Mouse (Mus musculus): ENCODE measurements around the gene Rreb1. TPM values are rescaled to one million over a fixed set of nuclear protein-coding genes. Genes with fewer than 3 reads are reported as not detected.

Rreb1 gene
- polyA plus RNA-seq, 3 experiments from 2014 or later, result 0.91 to 6.8 (median 5.0) TPM

- no peak for ATAC-seq
These were observed 211.5 kb downstream of the Rreb1 start for GRCm38 (mm10) chr13:37989701-37990100.

- no peak for ATAC-seq
These were observed 214.6 kb downstream of the Rreb1 start for GRCm38 (mm10) chr13:37992638-37993371.

- peak; percentile 25 for ATAC-seq
These were observed 215.1 kb downstream of the Rreb1 start for GRCm38 (mm10) chr13:37993376-37993703.

- peak; percentile 96 for ATAC-seq
These were observed 215.7 kb downstream of the Rreb1 start, which contains the start of gene Ssr1 for GRCm38 (mm10) chr13:37993704-37994404. TSS of gene Ssr1 (minus strand) at chr13:37994217.

- peak; percentile 11 for ATAC-seq
These were observed 216.2 kb downstream of the Rreb1 start for GRCm38 (mm10) chr13:37994405-37994749.

GRCm38 (mm10) chr13:37999713-38000112, 221.5 kb downstream of the Rreb1 start:
- ATAC-seq, result no peak

Other genes with a start within 250 kb of the Rreb1 start
- 100 to 1,000 TPM in 1 of 3 experiments, 10 to 100 TPM in 2; 90.4 to 169 (median 97.7) TPM for gene Ssr1, start 215.8 kb downstream of the Rreb1 start, polyA plus RNA-seq (2017; shearing (Covaris generic))